Mouse (Mus musculus) left cerebral cortex, adult 8-10 months (tissue): ENCODE data around the gene Spint1. TPM values are rescaled to one million over a fixed set of nuclear protein-coding genes. Genes with fewer than 3 reads are reported as not detected.

Source experiments
- DNase-seq, 2 experiments: peaks; one replicate each; pipeline ENCODE4 v3.0.0; 2022; ENCODE audit warnings: low spot score in 2 of 2
- total RNA-seq, 4 experiments: library from RNA; stranded (reverse); gene quantifications; 2 replicates each; pipeline ENCODE4 v1.2.4; 2022

Spint1 gene
- total RNA-seq, 4 experiments from 2014 or later: 2.0 to 3.7 (median 3.2) TPM

GRCm38 (mm10) chr2:119293311-119293710, 56.1 kb downstream of the Spint1 start:
- no peak for DNase-seq

DNA sequence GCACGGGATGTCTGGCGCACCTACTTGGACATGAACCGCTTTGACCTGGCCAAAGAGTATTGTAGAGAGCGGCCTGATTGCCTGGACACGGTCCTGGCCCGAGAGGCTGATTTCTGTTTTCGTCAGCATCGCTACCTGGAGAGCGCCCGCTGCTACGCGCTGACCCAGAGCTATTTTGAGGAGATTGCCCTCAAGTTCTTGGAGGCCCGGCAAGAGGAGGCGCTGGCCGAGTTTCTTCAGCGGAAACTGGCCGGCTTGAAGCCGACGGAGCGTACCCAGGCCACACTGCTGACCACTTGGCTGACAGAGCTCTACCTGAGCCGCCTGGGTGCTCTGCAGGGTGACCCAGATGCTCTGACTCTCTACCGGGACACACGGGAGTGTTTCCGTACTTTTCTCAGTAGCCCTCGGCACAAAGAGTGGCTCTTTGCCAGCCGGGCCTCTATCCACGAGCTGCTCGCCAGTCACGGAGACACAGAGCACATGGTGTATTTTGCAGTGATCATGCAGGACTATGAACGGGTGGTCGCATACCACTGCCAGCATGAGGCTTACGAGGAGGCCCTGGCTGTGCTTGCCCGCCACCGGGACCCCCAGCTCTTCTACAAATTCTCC, 56.7 kb downstream of the Spint1 start:
- DNase-seq: no peak

- DNase-seq: no peak
Measured at GRCm38 (mm10) chr2:119294411-119294810, 57.2 kb downstream of the Spint1 start.

GRCm38 (mm10) chr2:119296756-119297155, 59.6 kb downstream of the Spint1 start:
- no peak for DNase-seq

GRCm38 (mm10) chr2:119297506-119297905, 60.3 kb downstream of the Spint1 start:
- DNase-seq: no peak

- DNase-seq: peak in 1 of 2 experiments; percentile 50
Measured at GRCm38 (mm10) chr2:119298330-119298729, 61.2 kb downstream of the Spint1 start.

- DNase-seq: no peak
Measured at GRCm38 (mm10) chr2:119298839-119299238, 61.7 kb downstream of the Spint1 start.

Other genes with a start within 250 kb of the Spint1 start
- gene Ccdc32, start 208.0 kb upstream of the Spint1 start, total RNA-seq: 10 to 100 TPM; 43.1 to 49.6 (median 46.5) TPM
- gene Rpusd2, start 202.6 kb upstream of the Spint1 start, total RNA-seq: 1 to 10 TPM; 6.6 to 9.1 (median 8.0) TPM
- 1 to 10 TPM in 1 of 4 experiments, under 1 TPM in 3; 0.21 to 1.0 (median 0.29) TPM for gene Knl1, start 190.2 kb upstream of the Spint1 start, total RNA-seq
- 1 to 10 TPM in 2 of 4 experiments, under 1 TPM in 2; 0.54 to 4.2 (median 1.2) TPM for gene Rad51, start 124.6 kb upstream of the Spint1 start, total RNA-seq
- gene Rmdn3, start 80.3 kb upstream of the Spint1 start, total RNA-seq: 10 to 100 TPM; 39.4 to 58.8 (median 48.2) TPM
- gene Gchfr, start 69.6 kb upstream of the Spint1 start, total RNA-seq: not detected
- gene Gm14137, start 62.9 kb upstream of the Spint1 start, total RNA-seq: under 1 TPM in 1 of 4 experiments, not detected in 3; 0.16 TPM
- gene Zfyve19, start 28.7 kb upstream of the Spint1 start, total RNA-seq: 10 to 100 TPM; 29.3 to 44.8 (median 35.4) TPM
- gene Dnajc17, start 28.6 kb upstream of the Spint1 start, total RNA-seq: 10 to 100 TPM; 15.9 to 21.6 (median 19.1) TPM
- not detected for gene Ppp1r14d, start 7.5 kb upstream of the Spint1 start, total RNA-seq
- 10 to 100 TPM; 11.1 to 12.5 (median 11.7) TPM for gene Rhov, start 33.9 kb downstream of the Spint1 start, total RNA-seq
- 10 to 100 TPM; 46.8 to 52.2 (median 49.4) TPM for gene Vps18, start 51.4 kb downstream of the Spint1 start, total RNA-seq
- gene Dll4, start 88.4 kb downstream of the Spint1 start, total RNA-seq: 1 to 10 TPM; 2.0 to 3.9 (median 3.0) TPM
- gene Chac1, start 113.9 kb downstream of the Spint1 start, total RNA-seq: 10 to 100 TPM in 1 of 4 experiments, 1 to 10 TPM in 3; 6.9 to 10.9 (median 8.1) TPM
- gene Ino80, start 240.3 kb downstream of the Spint1 start, total RNA-seq: 10 to 100 TPM; 21.1 to 24.9 (median 23.3) TPM